Comparison of ENCODE assay signal across 8 mouse cellular contexts in the genomic region with DNA sequence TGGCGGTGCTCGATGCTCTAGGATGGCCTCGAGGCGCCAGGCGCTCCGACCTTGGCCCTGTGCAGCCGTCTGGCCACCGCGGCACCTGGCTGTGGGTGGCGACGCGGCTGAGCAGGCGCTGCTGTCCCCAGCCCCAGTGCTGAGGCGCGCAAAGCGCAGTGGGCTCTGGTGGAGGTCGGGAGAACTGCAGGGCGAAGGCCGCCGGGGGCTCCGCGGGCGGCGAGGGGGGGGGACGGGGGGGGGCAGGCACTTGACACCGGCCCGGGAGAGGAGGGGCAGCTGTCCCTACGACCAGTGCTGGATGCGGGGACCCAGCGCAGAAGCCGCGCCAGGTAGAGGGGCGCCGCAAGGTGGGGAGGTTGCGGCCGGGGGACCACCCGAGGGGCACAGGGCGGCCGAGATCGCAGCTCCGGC. TPM values are rescaled to one million over a fixed set of nuclear protein-coding genes. Genes with fewer than 3 reads are reported as not detected.
A peak's percentile ranks its signal among the peaks of the same experiment; 100 is the strongest.
DNase-seq lines count a peak whose midpoint lies in the region; ATAC-seq lines count a peak whose summit lies in the region.

No protein-coding gene starts in this region.

- ATAC-seq in forebrain, embryonic 11.5 days (replicated peaks; ENCODE audit: low FRiP score), result peak; percentile 76

- no peaks in the 10 kb centered on the region for H3K9me3 ChIP-seq in forebrain, embryonic 11.5 days (ENCODE audit: control insufficient read depth, low read length)
- no peaks in the 10 kb centered on the region for H3K9me3 ChIP-seq in megakaryocyte, embryonic 14.5 days

- peak overlapping the region; percentile 50; the same call in 1 of the 2 replicates for H3K27ac ChIP-seq in forebrain, embryonic 11.5 days (ENCODE audit: low read depth, low read length)

- H3K4me2 ChIP-seq in forebrain, embryonic 11.5 days (ENCODE audit: low read depth, low read length, severe bottlenecking), result peak overlapping the region; percentile 79

- peaks cover 16% of the 10 kb centered on the region for H3K4me1 ChIP-seq in forebrain, embryonic 11.5 days (replicated peaks; ENCODE audit: control insufficient read depth, insufficient read depth, low read length)
- peaks cover 61% of the 10 kb centered on the region for H3K4me1 ChIP-seq in megakaryocyte, embryonic 14.5 days

- H3K9ac ChIP-seq in forebrain, embryonic 11.5 days (ENCODE audit: low read length), result peak overlapping the region; percentile 83

- H3K4me3 ChIP-seq in forebrain, embryonic 11.5 days (ENCODE audit: low read depth, low read length), result peak overlapping the region; percentile 89
- peak overlapping the region; percentile 94 for H3K4me3 ChIP-seq in megakaryocyte, embryonic 14.5 days (replicated peaks)

- peak; percentile 59 for DNase-seq in ES-CJ7 (ENCODE audit: low read depth, low spot score)
- peak; percentile 92 for DNase-seq in brain, adult 2 months (ENCODE audit: low read depth, low spot score)
- DNase-seq in forebrain, embryonic 11.5 days (ENCODE audit: low spot score), result peak; percentile 90
- peak; percentile 74 for DNase-seq in heart, postnatal 25 days (ENCODE audit: low spot score)
- peak; percentile 91 to 94 for DNase-seq in kidney, postnatal 4 days
- peak; percentile 67 for DNase-seq in right cerebral cortex, adult 18-20 months
- DNase-seq in urinary bladder, postnatal 10 days (ENCODE audit: low spot score), result peak; percentile 52

- no peaks in the 10 kb centered on the region for H3K36me3 ChIP-seq in forebrain, embryonic 11.5 days (ENCODE audit: control insufficient read depth, insufficient read depth, low read length)
- peaks cover 9% of the 10 kb centered on the region for H3K36me3 ChIP-seq in megakaryocyte, embryonic 14.5 days (replicated peaks; ENCODE audit: low read length)

- peaks cover 4% of the 10 kb centered on the region; the same call in 1 of the 2 replicates for H3K27me3 ChIP-seq in forebrain, embryonic 11.5 days (ENCODE audit: control insufficient read depth, insufficient read depth, low read length)
- peaks cover 29% of the 10 kb centered on the region for H3K27me3 ChIP-seq in megakaryocyte, embryonic 14.5 days (replicated peaks)

- 1% methylated on average over 27 of the region's 41 CpGs for WGBS in forebrain, embryonic 11.5 days

- intact Hi-C loops in heart, postnatal 25 days (cut with DNase I), result loop anchor here (10.0 kb wide), 1 partner anchor 669 kb away; a partner anchor contains a TSS

RNA-seq across cellular contexts. Expression of a gene that starts 0.5 kb away (rescaled TPM):
- 102 and 104 TPM in 2 replicates for polyA plus RNA-seq in forebrain, embryonic 11.5 days (2014; fragmentation: Nextera tagmentation; extraction: Ambion mirVana)
- 10 to 100 TPM; 85.3 to 95.1 TPM for total RNA-seq in heart, postnatal 25 days (2021)
- polyA plus RNA-seq in megakaryocyte, embryonic 14.5 days (2012; ENCODE audit: insufficient read depth, low replicate concordance), result 27.5 and 30.1 TPM in 2 replicates

Comparison
In these comparisons a context has a peak if more than half of its experiments do, and no peak if none do; other contexts are left out.
1. Peak in every context shown above with its lines: DNase-seq, ATAC-seq, H3K4me3 ChIP-seq and H3K27ac ChIP-seq.